Mouse (Mus musculus) hindbrain, postnatal 0 days (tissue): ENCODE results near the gene Gmip. TPM values are rescaled to one million over a fixed set of nuclear protein-coding genes. Genes with fewer than 3 reads are reported as not detected.

Source experiments
- ATAC-seq: fragments of 200-750 bp; cut with Nextera tagmentation; 2 replicates; pipeline ENCODE4 v1.8.0; 2017; ENCODE audit warnings: mild to moderate bottlenecking, moderate TSS enrichment, moderate library complexity
- DNase-seq: peaks from one replicate; pipeline ENCODE4 v3.0.0-alpha.2; 2015; ENCODE audit warnings: low spot score
- H3K27ac ChIP-seq: fragments of 300-500 bp; sonication (generic); 2 replicates; pipeline ENCODE4 v1.5.1; 2014; ENCODE audit warnings: mild to moderate bottlenecking
- H3K27me3 ChIP-seq: fragments of 300-500 bp; sonication (generic); 2 replicates; pipeline ENCODE4 v1.6.1; 2014; ENCODE audit warnings: low read length, mixed read lengths; ENCODE audit not compliant: insufficient read depth
- H3K36me3 ChIP-seq: fragments of 300-500 bp; sonication (generic); 2 replicates; pipeline ENCODE4 v1.6.1; 2014; ENCODE audit warnings: low read length, mixed read lengths; ENCODE audit not compliant: insufficient read depth
- H3K4me1 ChIP-seq: fragments of 300-500 bp; sonication (generic); 2 replicates; pipeline ENCODE4 v1.6.1; 2014; ENCODE audit warnings: antibody characterized with exemption, low read length, mixed read lengths; ENCODE audit not compliant: insufficient read depth
- H3K4me2 ChIP-seq: fragments of 300-500 bp; sonication (generic); 2 replicates; pipeline ENCODE4 v1.6.1; 2014; ENCODE audit warnings: low read depth, mild to moderate bottlenecking, low read length, moderate library complexity, mixed read lengths
- H3K4me3 ChIP-seq: fragments of 300-500 bp; sonication (generic); 2 replicates; pipeline ENCODE4 v1.5.1; 2014; ENCODE audit warnings: low read length
- H3K9ac ChIP-seq: fragments of 300-500 bp; sonication (generic); replicated peaks from 2 replicates; pipeline ENCODE4 v1.6.1; 2014; ENCODE audit warnings: mild to moderate bottlenecking, low read length, moderate library complexity, mixed read lengths
- H3K9me3 ChIP-seq: fragments of 300-500 bp; sonication (generic); 2 replicates; pipeline ENCODE4 v1.6.1; 2016; ENCODE audit warnings: low read length, mixed read lengths
- CTCF ChIP-seq: IDR thresholded peaks from 2 replicates; pipeline ENCODE4 v1.5.1; 2016; ENCODE audit warnings: antibody characterized with exemption, control low read depth, low read depth
- WGBS: fragments of 180-500 bp; shearing (Covaris S2); extraction: QIAGEN DNeasy Blood & Tissue Kit; methylation state at CpG from one replicate; pipeline ENCODE4 v1.1.7; 2014; 5-methylcytosine and 5-hydroxymethylcytosine counted together
- polyA plus RNA-seq: library from polyadenylated mRNA; unstranded; fragments of >200 nt; fragmentation: Nextera tagmentation; extraction: Ambion mirVana; gene quantifications from 2 replicates; pipeline ENCODE4 v1.2.1, GENCODE M21; 2015
- total RNA-seq: library from RNA; depleted of rRNA; stranded (reverse); fragments of >200 nt; gene quantifications from 2 replicates; pipeline ENCODE4 v1.2.3, GENCODE M21; 2014

Gene Gmip
- total and polyA plus RNA-seq, 2 experiments from 2014 or later: 27.9 to 42.7 TPM

- WGBS: 86% methylated on average over 7 of the region's 7 CpGs
- Histone ChIP-seq H3K36me3 (no peaks in the 10 kb centered on the region), H3K4me1 (no peaks in the 10 kb centered on the region), H3K9ac (no peak overlapping the region), H3K27me3 (no peaks in the 10 kb centered on the region), H3K4me3 (no peak overlapping the region), H3K9me3 (no peaks in the 10 kb centered on the region), H3K27ac (no peak overlapping the region), H3K4me2 (no peak overlapping the region)
- DNase-seq (no peak), ATAC-seq (no peak)
- TF ChIP-seq CTCF: no peak
Observed at GRCm38 (mm10) chr8:69850926-69851506, 42.5 kb downstream of the Gmip start.

GRCm38 (mm10) chr8:69853869-69854268 lies 45.4 kb downstream of the Gmip start:
- H3K27me3 ChIP-seq: no peaks in the 10 kb centered on the region
- 95% methylated on average over 10 of the region's 10 CpGs for WGBS
- no peak overlapping the region for H3K4me2 ChIP-seq
- no peak for DNase-seq
- H3K36me3 ChIP-seq: no peaks in the 10 kb centered on the region
- TF ChIP-seq CTCF: no peak
- no peaks in the 10 kb centered on the region for H3K4me1 ChIP-seq
- H3K27ac ChIP-seq: no peak overlapping the region
- no peak overlapping the region for H3K4me3 ChIP-seq
- ATAC-seq: no peak
- no peaks in the 10 kb centered on the region for H3K9me3 ChIP-seq
- no peak overlapping the region for H3K9ac ChIP-seq

GRCm38 (mm10) chr8:69860807-69861206 lies 52.3 kb downstream of the Gmip start:
- no peak for TF ChIP-seq CTCF
- DNase-seq (no peak), ATAC-seq (no peak)
- 49% methylated on average over 4 of the region's 4 CpGs for WGBS
- no peak overlapping the region for H3K4me3 ChIP-seq
- no peak overlapping the region for H3K27ac ChIP-seq
- H3K4me1 ChIP-seq: no peaks in the 10 kb centered on the region
- H3K4me2 ChIP-seq: no peak overlapping the region
- no peak overlapping the region for H3K9ac ChIP-seq
- no peaks in the 10 kb centered on the region for H3K9me3 ChIP-seq
- H3K27me3 ChIP-seq: no peaks in the 10 kb centered on the region
- H3K36me3 ChIP-seq: no peaks in the 10 kb centered on the region

GRCm38 (mm10) chr8:69861251-69861650 lies 52.8 kb downstream of the Gmip start:
- no peak overlapping the region for H3K27ac ChIP-seq
- WGBS: 87% methylated on average over 2 of the region's 2 CpGs
- no peak for DNase-seq

GRCm38 (mm10) chr8:69863387-69864020 lies 55.0 kb downstream of the Gmip start:
- TF ChIP-seq CTCF: no peak
- DNase-seq (no peak), ATAC-seq (no peak)
- no peak overlapping the region for H3K4me3 ChIP-seq
- no peaks in the 10 kb centered on the region for H3K27me3 ChIP-seq
- no peaks in the 10 kb centered on the region for H3K36me3 ChIP-seq
- no peak overlapping the region for H3K27ac ChIP-seq
- no peaks in the 10 kb centered on the region for H3K9me3 ChIP-seq
- H3K4me1 ChIP-seq: no peaks in the 10 kb centered on the region
- no peak overlapping the region for H3K9ac ChIP-seq
- H3K4me2 ChIP-seq: no peak overlapping the region
- 74% methylated on average over 5 of the region's 5 CpGs for WGBS

More at GRCm38 (mm10) chr8:69861251-69861650, 52.8 kb downstream of the Gmip start:
- no peaks in the 10 kb centered on the region for H3K4me1 ChIP-seq
- H3K9ac ChIP-seq: no peak overlapping the region
- H3K4me2 ChIP-seq: no peak overlapping the region
- H3K36me3 ChIP-seq: no peaks in the 10 kb centered on the region
- no peak for TF ChIP-seq CTCF
- no peaks in the 10 kb centered on the region for H3K9me3 ChIP-seq
- H3K4me3 ChIP-seq: no peak overlapping the region
- ATAC-seq: no peak
- H3K27me3 ChIP-seq: no peaks in the 10 kb centered on the region

- DNase-seq (no peak), ATAC-seq (no peak)
- H3K9ac ChIP-seq: no peak overlapping the region
- H3K27me3 ChIP-seq: no peaks in the 10 kb centered on the region
- H3K36me3 ChIP-seq: no peaks in the 10 kb centered on the region
- no peaks in the 10 kb centered on the region for H3K9me3 ChIP-seq
- H3K4me3 ChIP-seq: no peak overlapping the region
- H3K4me1 ChIP-seq: no peaks in the 10 kb centered on the region
- WGBS: 83% methylated on average over 5 of the region's 5 CpGs
- TF ChIP-seq CTCF: no peak
- no peak overlapping the region for H3K27ac ChIP-seq
- no peak overlapping the region for H3K4me2 ChIP-seq
Observed at GRCm38 (mm10) chr8:69864180-69864579, 55.7 kb downstream of the Gmip start.

GRCm38 (mm10) chr8:69867696-69868326 lies 59.3 kb downstream of the Gmip start:
- Histone ChIP-seq H3K36me3 (no peaks in the 10 kb centered on the region), H3K9me3 (no peaks in the 10 kb centered on the region), H3K9ac (no peak overlapping the region), H3K4me3 (no peak overlapping the region), H3K27ac (no peak overlapping the region), H3K27me3 (no peaks in the 10 kb centered on the region), H3K4me1 (no peaks in the 10 kb centered on the region), H3K4me2 (no peak overlapping the region)
- DNase-seq (no peak), ATAC-seq (no peak)
- no peak for TF ChIP-seq CTCF
- 89% methylated on average over 5 of the region's 5 CpGs for WGBS
